8 mouse cellular contexts compared by ENCODE assay signal in genomic region chr12:105027323-105027991, GRCm38 (mm10). TPM values are rescaled to one million over a fixed set of nuclear protein-coding genes. Genes with fewer than 3 reads are reported as not detected.
A peak's percentile ranks its signal among the peaks of the same experiment; 100 is the strongest.
DNase-seq lines count a peak whose midpoint lies in the region; ATAC-seq and TF ChIP-seq lines count a peak whose summit lies in the region.

No protein-coding gene starts in this region.

- no peak for TF ChIP-seq POLR2A in kidney, adult 2 months (IDR thresholded peaks at IDR 0.05; ENCODE audit: low read depth, low read length)
- no peak for TF ChIP-seq POLR2A in limb, embryonic 14.5 days (IDR thresholded peaks at IDR 0.05; ENCODE audit: borderline replicate concordance, extremely low read depth, insufficient read depth, insufficient read length)

- H3K9ac ChIP-seq in kidney, embryonic 15.5 days = no peak overlapping the region
- H3K9ac ChIP-seq in embryonic facial prominence, embryonic 11.5 days (replicated peaks; ENCODE audit: low read length) = no peak overlapping the region
- H3K9ac ChIP-seq in limb, embryonic 14.5 days (ENCODE audit: low read depth, low read length, severe bottlenecking) = no peak overlapping the region

- no peak overlapping the region for H3K4me2 ChIP-seq in kidney, embryonic 15.5 days
- no peak overlapping the region for H3K4me2 ChIP-seq in embryonic facial prominence, embryonic 11.5 days (ENCODE audit: low read depth, low read length)
- H3K4me2 ChIP-seq in limb, embryonic 14.5 days (replicated peaks; ENCODE audit: low read depth, low read length, severe bottlenecking) = no peak overlapping the region

- no peak overlapping the region for H3K4me3 ChIP-seq in kidney, adult 2 months (ENCODE audit: insufficient read depth, low read depth, low read length)
- no peak overlapping the region for H3K4me3 ChIP-seq in kidney, embryonic 15.5 days (replicated peaks)
- H3K4me3 ChIP-seq in embryonic facial prominence, embryonic 11.5 days (ENCODE audit: low read depth, low read length) = no peak overlapping the region
- no peak overlapping the region for H3K4me3 ChIP-seq in limb, embryonic 14.5 days (replicated peaks; ENCODE audit: low read length)

- 34% methylated on average over 15 of the region's 15 CpGs for WGBS in kidney, adult 2 months
- WGBS in kidney, embryonic 15.5 days = 36% methylated on average over 15 of the region's 15 CpGs
- WGBS in embryonic facial prominence, embryonic 11.5 days = 36% methylated on average over 15 of the region's 15 CpGs
- WGBS in limb, embryonic 14.5 days = 33% methylated on average over 15 of the region's 15 CpGs

- H3K4me1 ChIP-seq in kidney, adult 2 months (ENCODE audit: control insufficient read depth, insufficient read depth, low read length) = no peaks in the 10 kb centered on the region; the same call in 1 of the 2 replicates
- H3K4me1 ChIP-seq in kidney, embryonic 15.5 days = peaks cover 17% of the 10 kb centered on the region
- H3K4me1 ChIP-seq in embryonic facial prominence, embryonic 11.5 days (ENCODE audit: control insufficient read depth, insufficient read depth, low read length) = no peaks in the 10 kb centered on the region
- H3K4me1 ChIP-seq in limb, embryonic 14.5 days (ENCODE audit: control insufficient read depth, insufficient read depth, low read length) = peaks cover 4% of the 10 kb centered on the region

- TF ChIP-seq CTCF in kidney, adult 2 months (conservative IDR thresholded peaks at IDR 0.05; ENCODE audit: insufficient read depth, insufficient read length, low read depth, low read length) = peak; percentile 88

- no peaks in the 10 kb centered on the region for H3K27me3 ChIP-seq in kidney, adult 2 months (replicated peaks; ENCODE audit: control insufficient read depth, insufficient read depth, low read length)
- no peaks in the 10 kb centered on the region for H3K27me3 ChIP-seq in kidney, embryonic 15.5 days
- no peaks in the 10 kb centered on the region for H3K27me3 ChIP-seq in embryonic facial prominence, embryonic 11.5 days (ENCODE audit: control insufficient read depth, insufficient read depth, low read length)
- H3K27me3 ChIP-seq in limb, embryonic 14.5 days (ENCODE audit: control insufficient read depth, insufficient read depth, low read length) = no peaks in the 10 kb centered on the region

- peak; percentile 87 for DNase-seq in kidney, adult 2 months
- DNase-seq in adrenal gland, adult (ENCODE audit: inconsistent age in 2 of 2, low spot score in 1 of 2) = peak; percentile 83 to 94
- DNase-seq in embryonic facial prominence, embryonic 11.5 days (ENCODE audit: low spot score) = peak; percentile 73
- peak; percentile 70 to 79 for DNase-seq in heart, postnatal 36 days
- peak; percentile 48 for DNase-seq in limb, embryonic 14.5 days (ENCODE audit: low spot score)
- DNase-seq in natural killer cell, adult 2 months (ENCODE audit: low spot score in 2 of 2) = peak; percentile 85 to 90
- DNase-seq in testis, postnatal 14 days (ENCODE audit: low spot score) = peak; percentile 59

- no peak overlapping the region for H3K27ac ChIP-seq in kidney, adult 2 months (ENCODE audit: insufficient read depth, low read depth, low read length)
- H3K27ac ChIP-seq in kidney, embryonic 15.5 days = no peak overlapping the region
- no peak overlapping the region for H3K27ac ChIP-seq in embryonic facial prominence, embryonic 11.5 days (replicated peaks; ENCODE audit: low read depth, low read length)
- H3K27ac ChIP-seq in limb, embryonic 14.5 days (replicated peaks; ENCODE audit: low read depth, low read length) = no peak overlapping the region

- no peak for ATAC-seq in kidney, embryonic 15.5 days (replicated peaks; ENCODE audit: low FRiP score)
- no peak for ATAC-seq in embryonic facial prominence, embryonic 11.5 days (replicated peaks; ENCODE audit: insufficient number of reproducible peaks, low FRiP score, low TSS enrichment, low read depth)
- no peak for ATAC-seq in limb, embryonic 14.5 days (ENCODE audit: low FRiP score, low read depth)

- H3K9me3 ChIP-seq in kidney, embryonic 15.5 days (replicated peaks) = peaks cover 11% of the 10 kb centered on the region; the same call in 1 of the 2 replicates
- H3K9me3 ChIP-seq in embryonic facial prominence, embryonic 11.5 days (replicated peaks; ENCODE audit: control insufficient read depth, low read length) = 0 out of 2 replicates have a peak, but pooled peaks cover 2% of the 10 kb centered on the region
- H3K9me3 ChIP-seq in limb, embryonic 14.5 days (ENCODE audit: control insufficient read depth, low read length) = peaks cover 3% of the 10 kb centered on the region; the same call in 1 of the 2 replicates

- no peaks in the 10 kb centered on the region for H3K36me3 ChIP-seq in kidney, adult 2 months (ENCODE audit: control insufficient read depth, insufficient read depth, low read length)
- peaks cover 18% of the 10 kb centered on the region for H3K36me3 ChIP-seq in kidney, embryonic 15.5 days
- 0 out of 2 replicates have a peak, but pooled peaks cover 3% of the 10 kb centered on the region for H3K36me3 ChIP-seq in embryonic facial prominence, embryonic 11.5 days (replicated peaks; ENCODE audit: control insufficient read depth, insufficient read depth, low read depth, low read length)
- H3K36me3 ChIP-seq in limb, embryonic 14.5 days (ENCODE audit: control insufficient read depth, insufficient read depth, low read length) = peaks cover 12% of the 10 kb centered on the region

- intact Hi-C loops in heart, postnatal 36 days (cut with DNase I) = loop anchor here (10.0 kb wide), 1 partner anchor 583 kb away; no protein-coding TSS in a partner anchor

RNA-seq across cellular contexts. Expression of gene Glrx5, which starts 5.0 kb away (rescaled TPM):
- 138 and 139 TPM in 2 replicates for polyA plus RNA-seq in kidney, adult 2 months (2012; rRNA removed)
- 159 and 184 TPM in 2 replicates for polyA plus RNA-seq in kidney, embryonic 15.5 days (2015; fragmentation: Nextera tagmentation; extraction: Ambion mirVana)
- 188 and 190 TPM in 2 replicates for polyA plus RNA-seq in embryonic facial prominence, embryonic 11.5 days (2014; fragmentation: Nextera tagmentation; extraction: Ambion mirVana)
- 10 to 100 TPM; 93.2 to 97.0 TPM for total RNA-seq in heart, postnatal 36 days (2021)
- 70.0 and 85.1 TPM in 2 replicates for polyA plus RNA-seq in limb, embryonic 14.5 days (2012; rRNA removed)
- 163 and 175 TPM in 2 replicates for polyA plus RNA-seq in limb, embryonic 14.5 days (2014; fragmentation: Nextera tagmentation; extraction: Ambion mirVana)

RNA-seq across cellular contexts. Expression of gene Syne3, which starts 17.8 kb away (rescaled TPM):
- polyA plus RNA-seq in kidney, adult 2 months (2012; rRNA removed) = 2.7 and 3.1 TPM in 2 replicates
- polyA plus RNA-seq in kidney, embryonic 15.5 days (2015; fragmentation: Nextera tagmentation; extraction: Ambion mirVana) = 0.82 TPM in 2 replicates
- 0.08 and 0.39 TPM in 2 replicates for polyA plus RNA-seq in embryonic facial prominence, embryonic 11.5 days (2014; fragmentation: Nextera tagmentation; extraction: Ambion mirVana)
- 1 to 10 TPM; 7.2 to 7.8 TPM for total RNA-seq in heart, postnatal 36 days (2021)
- 2.6 and 3.0 TPM in 2 replicates for polyA plus RNA-seq in limb, embryonic 14.5 days (2012; rRNA removed)
- 1.2 and 2.0 TPM in 2 replicates for polyA plus RNA-seq in limb, embryonic 14.5 days (2014; fragmentation: Nextera tagmentation; extraction: Ambion mirVana)
